ENCODE assay signal across 8 mouse cellular contexts in the genomic region with DNA sequence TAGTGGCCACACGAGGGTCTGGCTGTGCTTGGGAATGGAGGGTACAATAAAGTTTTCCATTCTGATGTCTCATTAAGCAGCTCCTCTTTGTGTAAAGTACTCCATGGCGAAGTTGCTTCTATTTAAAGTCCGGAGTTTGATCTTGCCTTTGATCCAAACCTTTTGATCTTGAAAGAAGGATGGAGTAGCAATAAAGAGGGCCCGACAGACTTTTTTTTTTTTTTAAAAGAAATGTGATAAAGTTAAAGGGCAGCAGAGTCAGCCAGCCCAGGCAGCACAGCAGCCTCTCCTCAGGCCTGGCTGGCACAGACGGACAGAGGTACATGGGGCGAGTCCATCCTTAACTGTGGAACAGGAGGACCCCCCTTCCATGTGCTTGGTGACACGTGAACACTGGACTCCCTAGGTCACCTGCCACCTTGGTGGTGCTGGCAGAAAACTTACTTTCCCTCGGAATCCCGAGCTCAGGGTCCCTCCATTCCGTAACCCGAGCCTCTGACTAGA.
DNase-seq lines count a peak whose midpoint lies in the region; ATAC-seq and TF ChIP-seq lines count a peak whose summit lies in the region.

No protein-coding gene starts in this region.

- 3% methylated on average over 11 of the region's 11 CpGs for WGBS in forebrain, embryonic 15.5 days
- 1% methylated on average over 11 of the region's 11 CpGs for WGBS in limb, embryonic 14.5 days
- 13% methylated on average over 11 of the region's 11 CpGs for WGBS in stomach, embryonic 15.5 days

- H3K4me3 ChIP-seq in forebrain, embryonic 15.5 days, result peak overlapping the region; percentile 87
- peak overlapping the region; percentile 84 for H3K4me3 ChIP-seq in limb, embryonic 14.5 days (replicated peaks; ENCODE audit: low read length)
- peak overlapping the region; percentile 77 for H3K4me3 ChIP-seq in stomach, embryonic 15.5 days (replicated peaks)

- H3K9ac ChIP-seq in forebrain, embryonic 15.5 days (replicated peaks), result peak overlapping the region; percentile 87
- H3K9ac ChIP-seq in limb, embryonic 14.5 days (ENCODE audit: low read depth, low read length, severe bottlenecking), result peak overlapping the region; percentile 94
- peak overlapping the region; percentile 92; the same call in 1 of the 2 replicates for H3K9ac ChIP-seq in stomach, embryonic 15.5 days

- no peaks in the 10 kb centered on the region for H3K27me3 ChIP-seq in forebrain, embryonic 15.5 days
- no peaks in the 10 kb centered on the region for H3K27me3 ChIP-seq in limb, embryonic 14.5 days (ENCODE audit: control insufficient read depth, insufficient read depth, low read length)
- no peaks in the 10 kb centered on the region for H3K27me3 ChIP-seq in stomach, embryonic 15.5 days (replicated peaks)

- H3K4me1 ChIP-seq in forebrain, embryonic 15.5 days, result peaks cover 21% of the 10 kb centered on the region
- peaks cover 24% of the 10 kb centered on the region for H3K4me1 ChIP-seq in limb, embryonic 14.5 days (ENCODE audit: control insufficient read depth, insufficient read depth, low read length)
- peaks cover 31% of the 10 kb centered on the region for H3K4me1 ChIP-seq in stomach, embryonic 15.5 days

- peak overlapping the region; percentile 79 for H3K27ac ChIP-seq in forebrain, embryonic 15.5 days (replicated peaks)
- H3K27ac ChIP-seq in limb, embryonic 14.5 days (replicated peaks; ENCODE audit: low read depth, low read length), result peak overlapping the region; percentile 98
- peak overlapping the region; percentile 95 for H3K27ac ChIP-seq in stomach, embryonic 15.5 days

- peak; percentile 65 for ATAC-seq in forebrain, embryonic 15.5 days (replicated peaks)
- ATAC-seq in limb, embryonic 14.5 days (ENCODE audit: low FRiP score, low read depth), result peak; percentile 46; the same call in 1 of the 2 replicates
- ATAC-seq in stomach, embryonic 15.5 days (ENCODE audit: insufficient read depth, low FRiP score, low read depth), result peak; percentile 54
- no peak for ATAC-seq in erythroid progenitor cell, adult 5-6 weeks (replicated peaks; ENCODE audit: low FRiP score, poor library complexity, severe bottlenecking)

- H3K4me2 ChIP-seq in forebrain, embryonic 15.5 days (replicated peaks), result peak overlapping the region; percentile 96
- peak overlapping the region; percentile 85 for H3K4me2 ChIP-seq in limb, embryonic 14.5 days (replicated peaks; ENCODE audit: low read depth, low read length, severe bottlenecking)
- peak overlapping the region; percentile 67 for H3K4me2 ChIP-seq in stomach, embryonic 15.5 days

- H3K36me3 ChIP-seq in forebrain, embryonic 15.5 days, result no peaks in the 10 kb centered on the region
- H3K36me3 ChIP-seq in limb, embryonic 14.5 days (ENCODE audit: control insufficient read depth, insufficient read depth, low read length), result peaks cover 21% of the 10 kb centered on the region
- H3K36me3 ChIP-seq in stomach, embryonic 15.5 days, result no peaks in the 10 kb centered on the region

- peak; percentile 38; the same call in 1 of the 2 replicates for TF ChIP-seq POLR2A in limb, embryonic 14.5 days (IDR thresholded peaks at IDR 0.05; ENCODE audit: borderline replicate concordance, extremely low read depth, insufficient read depth, insufficient read length)

- peak; percentile 49 for DNase-seq in kidney, adult 11 months
- DNase-seq in kidney, postnatal 14 days, result no peak
- peak; percentile 16 for DNase-seq in MEL-GATA-1-ER (ENCODE audit: extremely low read depth, low read depth)
- no peak for DNase-seq in limb, embryonic 14.5 days (ENCODE audit: low spot score)
- DNase-seq in ovary, postnatal 36 days (ENCODE audit: low spot score), result no peak

- H3K9me3 ChIP-seq in forebrain, embryonic 15.5 days, result no peaks in the 10 kb centered on the region
- H3K9me3 ChIP-seq in limb, embryonic 14.5 days (ENCODE audit: control insufficient read depth, low read length), result no peaks in the 10 kb centered on the region
- H3K9me3 ChIP-seq in stomach, embryonic 15.5 days, result no peaks in the 10 kb centered on the region

Comparison
In these comparisons a context has a peak if more than half of its experiments do, and no peak if none do; other contexts are left out.
1. DNase-seq: peak in kidney, adult 11 months (single experiment) and MEL-GATA-1-ER (single experiment); none in kidney, postnatal 14 days (single experiment), limb, embryonic 14.5 days (single experiment) and ovary, postnatal 36 days (single experiment).
2. Peak in every context shown above with its lines, with median percentiles within 50 percentile points of each other: H3K27ac ChIP-seq, H3K4me2 ChIP-seq, H3K4me3 ChIP-seq and H3K9ac ChIP-seq.